Mouse (Mus musculus) adipocyte (in vitro differentiated cells): ENCODE data around the gene Cse1l.

Source experiments
- DNase-seq: peaks from one replicate; pipeline ENCODE4 v3.0.0-alpha.2; 2016; ENCODE audit warnings: low spot score

The Cse1l gene

GRCm38 (mm10) chr2:166900792-166901505 lies 4.9 kb upstream of the Cse1l start:
- no peak for DNase-seq

GRCm38 (mm10) chr2:166903719-166904282 lies 2.0 kb upstream of the Cse1l start:
- no peak for DNase-seq

- peak; percentile 33 for DNase-seq
These were observed 813 bp downstream of the Cse1l start for GRCm38 (mm10) chr2:166906523-166907182.

- DNase-seq, result no peak
These were observed 3.9 kb downstream of the Cse1l start for GRCm38 (mm10) chr2:166909729-166910128.

GRCm38 (mm10) chr2:166910536-166910935 lies 4.7 kb downstream of the Cse1l start:
- no peak for DNase-seq

- no peak for DNase-seq
These were observed 18.1 kb downstream of the Cse1l start for GRCm38 (mm10) chr2:166923971-166924370.

- DNase-seq, result no peak
These were observed 28.1 kb downstream of the Cse1l start for GRCm38 (mm10) chr2:166933943-166934342.

GRCm38 (mm10) chr2:166934416-166934815 lies 28.6 kb downstream of the Cse1l start:
- no peak for DNase-seq

- no peak for DNase-seq
These were observed 29.7 kb downstream of the Cse1l start for GRCm38 (mm10) chr2:166935582-166935981.

- DNase-seq, result no peak
These were observed 30.3 kb downstream of the Cse1l start for GRCm38 (mm10) chr2:166936166-166936565.

GRCm38 (mm10) chr2:166943146-166943545 lies 37.3 kb downstream of the Cse1l start:
- DNase-seq, result peak; percentile 45

- no peak for DNase-seq
These were observed 38.5 kb downstream of the Cse1l start for GRCm38 (mm10) chr2:166944346-166944745.

- DNase-seq, result peak; percentile 71
These were observed 39.6 kb downstream of the Cse1l start for GRCm38 (mm10) chr2:166945456-166945855.

- no peak for DNase-seq
These were observed 42.4 kb downstream of the Cse1l start for GRCm38 (mm10) chr2:166948246-166948645.

GRCm38 (mm10) chr2:166948936-166949335 lies 43.1 kb downstream of the Cse1l start:
- DNase-seq, result no peak

- DNase-seq, result no peak
These were observed 45.2 kb downstream of the Cse1l start for GRCm38 (mm10) chr2:166950853-166951648.

GRCm38 (mm10) chr2:166952151-166952550 lies 46.3 kb downstream of the Cse1l start:
- no peak for DNase-seq

GRCm38 (mm10) chr2:166956805-166957204 lies 51.0 kb downstream of the Cse1l start:
- DNase-seq, result peak; percentile 71

- peak; percentile 67 for DNase-seq
These were observed 54.9 kb downstream of the Cse1l start for GRCm38 (mm10) chr2:166960648-166961330.

- no peak for DNase-seq
These were observed 57.4 kb downstream of the Cse1l start for GRCm38 (mm10) chr2:166963257-166963656.

- no peak for DNase-seq
These were observed 58.9 kb downstream of the Cse1l start for GRCm38 (mm10) chr2:166964773-166965172.

- peak; percentile 47 for DNase-seq
These were observed 67.3 kb downstream of the Cse1l start for GRCm38 (mm10) chr2:166973153-166973552.
